Mouse (Mus musculus) kidney, postnatal 0 days (tissue): ENCODE data around the gene Ovol3. TPM values are rescaled to one million over a fixed set of nuclear protein-coding genes. Genes with fewer than 3 reads are reported as not detected.
A peak's percentile ranks its signal among the peaks of the same experiment; 100 is the strongest.

Experiments used
- ATAC-seq: fragments of 200-750 bp; cut with Nextera tagmentation; replicated peaks from 2 replicates; pipeline ENCODE4 v1.8.0; 2017; ENCODE audit warnings: low read depth, moderate number of reproducible peaks, moderate TSS enrichment, moderate library complexity; ENCODE audit not compliant: low FRiP score
- DNase-seq: peaks from one replicate; pipeline ENCODE4 v3.0.0-alpha.2; 2016; ENCODE audit warnings: low spot score
- H3K27ac ChIP-seq: fragments of 300-500 bp; sonication (generic); 2 replicates; pipeline ENCODE4 v1.5.1; 2014; ENCODE audit warnings: mild to moderate bottlenecking
- H3K27me3 ChIP-seq: fragments of 300-500 bp; sonication (generic); 2 replicates; pipeline ENCODE4 v1.6.1; 2014; ENCODE audit warnings: low read length, mixed read lengths; ENCODE audit not compliant: insufficient read depth
- H3K36me3 ChIP-seq: fragments of 300-500 bp; sonication (generic); 2 replicates; pipeline ENCODE4 v1.6.1; 2014; ENCODE audit warnings: low read length, mixed read lengths; ENCODE audit not compliant: insufficient read depth
- H3K4me1 ChIP-seq: fragments of 300-500 bp; sonication (generic); replicated peaks from 2 replicates; pipeline ENCODE4 v1.6.1; 2014; ENCODE audit warnings: antibody characterized with exemption, low read length, mixed read lengths; ENCODE audit not compliant: insufficient read depth
- H3K4me2 ChIP-seq: fragments of 300-500 bp; sonication (generic); 2 replicates; pipeline ENCODE4 v1.6.1; 2014; ENCODE audit warnings: mild to moderate bottlenecking, low read length, moderate library complexity, mixed read lengths
- H3K4me3 ChIP-seq: fragments of 300-500 bp; sonication (generic); replicated peaks from 2 replicates; pipeline ENCODE4 v1.5.1; 2014; ENCODE audit warnings: low read depth, low read length
- H3K9ac ChIP-seq: fragments of 300-500 bp; sonication (generic); 2 replicates; pipeline ENCODE4 v1.6.1; 2014; ENCODE audit warnings: low read depth, low read length
- H3K9me3 ChIP-seq: fragments of 300-500 bp; sonication (generic); replicated peaks from 2 replicates; pipeline ENCODE4 v1.6.1; 2016; ENCODE audit warnings: low read length, inconsistent platforms, mixed read lengths
- CTCF ChIP-seq: IDR thresholded peaks from 2 replicates; pipeline ENCODE4 v1.5.1; 2016; ENCODE audit warnings: antibody characterized with exemption, low read depth, mild to moderate bottlenecking, moderate library complexity
- WGBS: fragments of 180-500 bp; shearing (Covaris S2); extraction: QIAGEN DNeasy Blood & Tissue Kit; methylation state at CpG from one replicate; pipeline ENCODE4 v1.1.7; 2014; 5-methylcytosine and 5-hydroxymethylcytosine counted together
- polyA plus RNA-seq: library from polyadenylated mRNA; unstranded; fragments of >200 nt; fragmentation: Nextera tagmentation; extraction: Ambion mirVana; gene quantifications from 2 replicates; pipeline ENCODE4 v1.2.1, GENCODE M21; 2015

The Ovol3 gene
- polyA plus RNA-seq, 1 experiment from 2014 or later, result not detected

- H3K4me1 ChIP-seq, result peaks cover 10% of the 10 kb centered on the region
- peak within 1 kb of the TSS; percentile 83 for H3K9ac ChIP-seq
- 0 out of 2 replicates have a peak, but pooled peaks cover 6% of the 10 kb centered on the region for H3K36me3 ChIP-seq
- no peaks in the 10 kb centered on the region for H3K27me3 ChIP-seq
- peak; percentile 95 for ATAC-seq
- H3K9me3 ChIP-seq, result no peaks in the 10 kb centered on the region
- H3K4me3 ChIP-seq, result peak within 1 kb of the TSS; percentile 75
- peak within 1 kb of the TSS; percentile 93 for H3K27ac ChIP-seq
- peak; percentile 100 for DNase-seq
- no peak for TF ChIP-seq CTCF
- peak within 1 kb of the TSS; percentile 74 for H3K4me2 ChIP-seq
- WGBS, result under 1% methylated on average over 67 of the region's 67 CpGs
Observed at GRCm38 (mm10) chr7:30231669-30232454, 3.7 kb downstream of the Ovol3 start, which contains the start of the genes Polr2i and Tbcb. Polr2i (plus strand) TSS chr7:30231948. Tbcb (minus strand) TSS chr7:30232272.

- H3K4me1 ChIP-seq, result peaks cover 10% of the 10 kb centered on the region
- ATAC-seq (peak; percentile 4; the same call in 1 of the 2 replicates), DNase-seq (no peak)
Observed at GRCm38 (mm10) chr7:30231328-30231668, 4.2 kb downstream of the Ovol3 start.

GRCm38 (mm10) chr7:30224206-30224605 is 11.3 kb downstream of the Ovol3 start:
- no peak for DNase-seq
- Histone ChIP-seq H3K27ac (no peak overlapping the region), H3K4me2 (no peak overlapping the region), H3K9me3 (no peaks in the 10 kb centered on the region), H3K27me3 (no peaks in the 10 kb centered on the region), H3K4me1 (no peaks in the 10 kb centered on the region), H3K4me3 (no peak overlapping the region), H3K9ac (no peak overlapping the region), H3K36me3 (peaks cover 25% of the 10 kb centered on the region)
- TF ChIP-seq CTCF, result no peak
- 92% methylated on average over 12 of the region's 12 CpGs for WGBS
- ATAC-seq, result no peak

More at GRCm38 (mm10) chr7:30231328-30231668, 4.2 kb downstream of the Ovol3 start:
- H3K4me2 ChIP-seq, result peak overlapping the region; percentile 74
- H3K4me3 ChIP-seq, result peak overlapping the region; percentile 75
- no peak overlapping the region for H3K27ac ChIP-seq
- WGBS, result 0% methylated on average over 16 of the region's 16 CpGs
- no peak for TF ChIP-seq CTCF
- peak overlapping the region; percentile 51 for H3K9ac ChIP-seq
- H3K9me3 ChIP-seq, result no peaks in the 10 kb centered on the region
- H3K36me3 ChIP-seq, result peaks cover 11% of the 10 kb centered on the region
- no peaks in the 10 kb centered on the region for H3K27me3 ChIP-seq

DNA sequence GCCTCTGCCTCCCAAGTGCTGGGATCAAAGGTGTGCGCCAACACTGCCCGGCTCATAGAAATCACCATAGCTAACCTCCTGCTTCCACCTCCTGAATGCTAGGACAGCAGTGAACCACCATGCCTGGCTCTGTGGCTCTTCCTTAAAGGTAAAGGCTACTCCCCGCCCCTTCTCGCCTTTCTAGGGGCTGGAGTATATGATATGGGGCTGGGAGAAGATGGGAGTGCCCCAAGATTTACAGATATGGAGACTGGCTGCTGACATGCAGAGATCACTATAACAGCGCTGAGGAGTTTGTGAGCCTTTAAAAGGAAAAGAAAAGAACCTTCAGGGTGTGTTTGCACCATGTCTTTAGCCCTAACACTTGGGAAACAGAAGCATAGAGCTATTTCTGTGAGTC is 13.3 kb downstream of the Ovol3 start:
- Histone ChIP-seq H3K27ac (no peak overlapping the region), H3K4me3 (no peak overlapping the region), H3K4me1 (no peaks in the 10 kb centered on the region), H3K36me3 (peaks cover 25% of the 10 kb centered on the region), H3K4me2 (no peak overlapping the region), H3K27me3 (no peaks in the 10 kb centered on the region), H3K9me3 (no peaks in the 10 kb centered on the region), H3K9ac (no peak overlapping the region)
- DNase-seq, result no peak
- TF ChIP-seq CTCF, result no peak
- no peak for ATAC-seq
- WGBS, result 93% methylated on average over 5 of the region's 5 CpGs

GRCm38 (mm10) chr7:30221433-30221832 is 14.1 kb downstream of the Ovol3 start:
- H3K36me3 ChIP-seq, result peaks cover 19% of the 10 kb centered on the region
- H3K4me1 ChIP-seq, result no peaks in the 10 kb centered on the region
- no peak overlapping the region for H3K27ac ChIP-seq
- WGBS, result 76% methylated on average over 3 of the region's 3 CpGs
- H3K4me2 ChIP-seq, result no peak overlapping the region
- no peaks in the 10 kb centered on the region for H3K9me3 ChIP-seq
- DNase-seq (no peak), ATAC-seq (no peak)
- TF ChIP-seq CTCF, result no peak
- H3K9ac ChIP-seq, result no peak overlapping the region
- H3K4me3 ChIP-seq, result no peak overlapping the region
- no peaks in the 10 kb centered on the region for H3K27me3 ChIP-seq

- Histone ChIP-seq H3K4me2 (peak overlapping the region; percentile 93), H3K27ac (peak overlapping the region; percentile 87), H3K9me3 (no peaks in the 10 kb centered on the region), H3K4me1 (no peaks in the 10 kb centered on the region), H3K27me3 (no peaks in the 10 kb centered on the region), H3K9ac (peak overlapping the region; percentile 56), H3K4me3 (peak overlapping the region; percentile 41), H3K36me3 (peaks cover 11% of the 10 kb centered on the region)
- DNase-seq, result peak; percentile 54
- TF ChIP-seq CTCF, result no peak
- whole genome bisulfite sequencing, result 9% methylated on average over 11 of the region's 11 CpGs
- ATAC-seq, result peak; percentile 69
Observed at GRCm38 (mm10) chr7:30220008-30220356, 15.5 kb downstream of the Ovol3 start.
